Mouse (Mus musculus) layer of hippocampus, adult 9-10 months (tissue): ENCODE data around the gene Gm17693.
"Not testable (repeated sequence)": the region's sequence is repeated elsewhere in the genome, so short reads cannot be mapped to it uniquely, and the experiment has no call there.

Source experiments
- DNase-seq: peaks from one replicate; pipeline ENCODE4 v3.0.0; 2022; ENCODE audit warnings: low spot score

The Gm17693 gene

DNA sequence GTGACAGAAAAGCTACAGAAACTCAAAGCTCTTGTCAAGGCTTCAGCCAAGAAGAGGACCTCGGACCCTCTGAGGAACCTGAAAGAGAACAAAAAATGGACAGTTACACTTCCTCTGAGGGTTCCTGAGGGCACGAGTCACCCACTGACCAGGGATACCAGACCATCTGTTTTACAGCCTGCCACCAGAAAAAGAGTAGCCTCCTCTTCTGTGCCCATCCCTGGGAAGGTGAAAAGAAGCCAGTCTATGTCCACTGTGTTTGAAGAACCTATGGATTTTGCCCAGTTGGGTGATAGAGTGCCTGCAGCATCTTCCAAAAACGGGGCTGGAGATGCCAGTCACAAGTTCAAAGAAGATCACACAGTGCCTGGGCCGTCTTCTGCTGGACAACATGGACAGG lies at the start of gene Gm17693:
TSS of gene Gm17693 (plus strand) at position 301 of the 400 bp plus-strand sequence.
- not testable (repeated sequence) for DNase-seq
